Mouse (Mus musculus) heart, postnatal 0 days (tissue): Measurements from ENCODE around the gene Gm11444. TPM values are rescaled to one million over a fixed set of nuclear protein-coding genes. Genes with fewer than 3 reads are reported as not detected.

Experiments
- ATAC-seq: fragments of 200-750 bp; cut with Nextera tagmentation; 2 replicates; pipeline ENCODE4 v1.8.0; 2017; ENCODE audit warnings: low read depth, moderate number of reproducible peaks, moderate library complexity; ENCODE audit not compliant: insufficient read depth
- DNase-seq: peaks from one replicate; pipeline ENCODE4 v3.0.0-alpha.2; 2016; ENCODE audit warnings: low spot score
- H3K27ac ChIP-seq: fragments of 300-500 bp; sonication (generic); 2 replicates; pipeline ENCODE4 v1.5.1; 2014; ENCODE audit warnings: low read depth, mild to moderate bottlenecking
- H3K27me3 ChIP-seq: fragments of 300-500 bp; sonication (generic); 2 replicates; pipeline ENCODE4 v1.6.1; 2014; ENCODE audit warnings: low read length, mixed read lengths; ENCODE audit not compliant: control insufficient read depth, insufficient read depth
- H3K36me3 ChIP-seq: fragments of 300-500 bp; sonication (generic); replicated peaks from 2 replicates; pipeline ENCODE4 v1.6.1; 2014; ENCODE audit warnings: low read length, mixed read lengths; ENCODE audit not compliant: control insufficient read depth, insufficient read depth
- H3K4me1 ChIP-seq: fragments of 300-500 bp; sonication (generic); 2 replicates; pipeline ENCODE4 v1.6.1; 2014; ENCODE audit warnings: antibody characterized with exemption; ENCODE audit not compliant: control insufficient read depth, insufficient read depth
- H3K4me2 ChIP-seq: fragments of 300-500 bp; sonication (generic); 2 replicates; pipeline ENCODE4 v1.6.1; 2014; ENCODE audit warnings: low read depth, mild to moderate bottlenecking, low read length, moderate library complexity
- H3K4me3 ChIP-seq: fragments of 300-500 bp; sonication (generic); 2 replicates; pipeline ENCODE4 v1.5.1; 2014; ENCODE audit warnings: low read depth, low read length
- H3K9ac ChIP-seq: fragments of 300-500 bp; sonication (generic); replicated peaks from 2 replicates; pipeline ENCODE4 v1.6.1; 2014; ENCODE audit warnings: low read depth, low read length, mixed read lengths
- H3K9me3 ChIP-seq: fragments of 300-500 bp; sonication (generic); replicated peaks from 2 replicates; pipeline ENCODE4 v1.6.1; 2016; ENCODE audit warnings: low read length; ENCODE audit not compliant: control insufficient read depth
- CTCF ChIP-seq: IDR thresholded peaks from 2 replicates; pipeline ENCODE4 v1.5.1; 2016; ENCODE audit warnings: antibody characterized with exemption, control low read depth, low read depth
- EP300 ChIP-seq: IDR thresholded peaks from 2 replicates; pipeline ENCODE4 v1.6.1; 2016; ENCODE audit warnings: antibody characterized with exemption, low read depth
- WGBS: fragments of 180-500 bp; shearing (Covaris S2); extraction: QIAGEN DNeasy Blood & Tissue Kit; methylation state at CpG from one replicate; pipeline ENCODE4 v1.1.7; 2014; 5-methylcytosine and 5-hydroxymethylcytosine counted together
- polyA plus RNA-seq: library from polyadenylated mRNA; unstranded; fragments of >200 nt; fragmentation: Nextera tagmentation; extraction: Ambion mirVana; gene quantifications from 2 replicates; pipeline ENCODE4 v1.2.1, GENCODE M21; 2015
- total RNA-seq: library from RNA; depleted of rRNA; stranded (reverse); fragments of >200 nt; gene quantifications from 2 replicates; pipeline ENCODE4 v1.2.3, GENCODE M21; 2014; ENCODE audit warnings: low replicate concordance; rRNA removed

The Gm11444 gene
- total RNA-seq (not detected in 2 replicates), polyA plus RNA-seq (not detected in 2 replicates)

DNA sequence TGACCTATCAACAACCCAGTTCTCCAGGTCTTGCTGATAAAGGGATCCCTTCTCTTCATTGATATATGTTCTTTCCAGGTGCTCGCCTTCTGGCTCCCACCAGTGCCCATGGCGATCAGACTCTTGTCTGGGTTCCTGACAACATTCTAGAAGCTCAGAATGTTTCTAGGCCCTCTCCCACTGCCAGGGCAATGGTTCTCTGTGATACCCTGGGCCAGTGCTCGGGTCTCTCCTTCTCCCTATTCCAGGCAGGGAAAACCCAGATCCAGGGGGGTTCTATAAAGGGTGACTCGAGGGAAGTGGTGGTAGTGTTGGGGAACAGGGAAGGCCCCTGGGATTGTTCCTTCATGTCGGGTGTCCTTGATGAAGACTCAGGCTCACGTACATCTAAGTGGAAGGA, at the start of gene Gm11444:
Gm11444 (minus strand) TSS at position 101 of the 400 bp plus-strand sequence.
- no peak for ATAC-seq
- Histone ChIP-seq H3K4me1 (no peaks in the 10 kb centered on the region), H3K9me3 (no peaks in the 10 kb centered on the region), H3K27ac (no peak within 1 kb of the TSS), H3K27me3 (peaks cover 19% of the 10 kb centered on the region), H3K9ac (no peak within 1 kb of the TSS), H3K4me3 (no peak within 1 kb of the TSS), H3K36me3 (no peaks in the 10 kb centered on the region), H3K4me2 (peak within 1 kb of the TSS; percentile 56; the same call in 1 of the 2 replicates)
- 90% methylated on average over 6 of the region's 6 CpGs for WGBS
- TF ChIP-seq CTCF, result no peak
- no peak for TF ChIP-seq EP300
- DNase-seq, result no peak

DNA sequence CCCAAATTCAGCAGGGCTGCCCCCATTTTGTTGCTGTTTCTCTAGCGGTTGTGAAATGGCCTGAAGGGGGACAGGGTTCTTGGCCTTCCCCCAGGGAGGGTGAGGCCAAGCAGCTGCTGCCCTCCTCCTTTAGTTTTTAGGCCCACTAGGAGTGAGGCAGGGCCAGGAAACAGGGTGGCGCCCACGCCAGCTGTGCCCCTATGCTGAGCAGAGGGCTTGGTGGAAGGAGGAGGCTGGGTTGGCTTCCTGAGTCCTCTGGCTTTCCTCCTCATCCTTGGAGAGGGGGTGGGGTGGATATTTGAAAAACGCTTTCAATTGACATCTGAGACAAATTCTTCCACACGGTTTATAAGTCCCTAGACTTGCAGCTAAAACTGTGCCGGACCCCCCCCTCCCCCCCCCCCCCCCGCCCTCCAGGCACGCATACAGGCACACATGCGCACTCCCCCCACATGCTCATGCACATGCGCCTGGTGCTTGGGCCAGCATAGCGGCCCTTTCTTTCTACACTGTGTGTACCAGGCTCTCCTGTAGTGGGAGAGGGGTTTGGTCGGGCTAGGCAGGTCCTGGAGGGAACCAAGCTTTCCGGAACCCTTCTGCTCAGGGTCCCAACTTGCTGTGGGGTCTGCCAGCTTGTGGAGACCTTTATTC, 46.3 kb upstream of the Gm11444 start:
- Histone ChIP-seq H3K4me1 (0 out of 2 replicates have a peak, but pooled peaks cover 9% of the 10 kb centered on the region), H3K36me3 (no peaks in the 10 kb centered on the region), H3K4me3 (no peak overlapping the region), H3K9ac (no peak overlapping the region), H3K4me2 (no peak overlapping the region), H3K27ac (no peak overlapping the region), H3K9me3 (no peaks in the 10 kb centered on the region), H3K27me3 (peaks cover 97% of the 10 kb centered on the region)
- no peak for ATAC-seq
- TF ChIP-seq CTCF (no peak), EP300 (no peak)
- DNase-seq, result no peak
- 50% methylated on average over 8 of the region's 13 CpGs for WGBS

GRCm38 (mm10) chr11:85894731-85895545, 44.8 kb upstream of the Gm11444 start:
- Histone ChIP-seq H3K36me3 (no peaks in the 10 kb centered on the region), H3K27me3 (peaks cover 98% of the 10 kb centered on the region), H3K9ac (peak overlapping the region; percentile 44), H3K9me3 (no peaks in the 10 kb centered on the region), H3K4me3 (peak overlapping the region; percentile 41), H3K4me2 (peak overlapping the region; percentile 68), H3K4me1 (0 out of 2 replicates have a peak, but pooled peaks cover 9% of the 10 kb centered on the region), H3K27ac (no peak overlapping the region)
- 3% methylated on average over 43 of the region's 43 CpGs for WGBS
- TF ChIP-seq CTCF (no peak), EP300 (no peak)
- ATAC-seq, result peak; percentile 31; the same call in 1 of the 2 replicates
- no peak for DNase-seq

GRCm38 (mm10) chr11:85894136-85894530, 44.0 kb upstream of the Gm11444 start:
- Histone ChIP-seq H3K27ac (no peak overlapping the region), H3K27me3 (peaks cover 100% of the 10 kb centered on the region), H3K9me3 (no peaks in the 10 kb centered on the region), H3K36me3 (no peaks in the 10 kb centered on the region), H3K4me3 (no peak overlapping the region), H3K9ac (no peak overlapping the region), H3K4me1 (0 out of 2 replicates have a peak, but pooled peaks cover 9% of the 10 kb centered on the region), H3K4me2 (no peak overlapping the region)
- DNase-seq, result no peak
- ATAC-seq, result no peak
- TF ChIP-seq CTCF, result no peak
- TF ChIP-seq EP300, result no peak
- WGBS, result 11% methylated on average over 3 of the region's 3 CpGs

- H3K4me1 ChIP-seq, result 0 out of 2 replicates have a peak, but pooled peaks cover 9% of the 10 kb centered on the region
- no peaks in the 10 kb centered on the region for H3K36me3 ChIP-seq
- no peaks in the 10 kb centered on the region for H3K9me3 ChIP-seq
- no peak overlapping the region for H3K27ac ChIP-seq
- H3K27me3 ChIP-seq, result peaks cover 100% of the 10 kb centered on the region
- TF ChIP-seq EP300 (no peak), CTCF (no peak)
- H3K4me3 ChIP-seq, result no peak overlapping the region
- no peak overlapping the region for H3K9ac ChIP-seq
- WGBS, result 6% methylated on average over 13 of the region's 13 CpGs
- no peak overlapping the region for H3K4me2 ChIP-seq
- DNase-seq, result no peak
- no peak for ATAC-seq
These were observed 43.4 kb upstream of the Gm11444 start for GRCm38 (mm10) chr11:85893400-85894135.
